Mouse (Mus musculus): ENCODE measurements around the gene Rhbdl1. TPM values are rescaled to one million over a fixed set of nuclear protein-coding genes. Genes with fewer than 3 reads are reported as not detected.

The Rhbdl1 gene
- polyA plus RNA-seq, 1 experiment = 109 TPM

DNA sequence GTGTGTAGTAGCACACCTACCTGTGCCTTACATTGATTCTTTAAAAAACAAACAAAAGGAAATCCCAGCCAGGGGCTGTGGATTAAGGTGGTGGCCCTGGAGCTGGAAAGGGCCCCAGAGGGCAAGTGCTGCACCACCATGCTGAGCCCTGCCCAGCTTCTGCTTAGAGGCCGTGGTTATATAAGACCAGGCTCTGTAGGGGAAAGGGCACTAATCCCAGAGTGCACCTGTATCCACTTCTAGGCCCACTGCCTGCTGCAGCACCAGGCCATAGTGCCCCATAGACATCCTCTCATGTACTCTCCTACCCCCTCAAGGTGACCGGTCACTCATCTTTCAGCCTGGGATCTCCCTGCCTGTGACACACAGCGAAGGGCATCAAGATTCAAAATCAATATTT is 29.1 kb upstream of the Rhbdl1 start:
- TF ChIP-seq POLR2A (IDR thresholded peaks at IDR 0.05; ENCODE audit: extremely low read depth, insufficient read depth, low read length) = no peak
- no peak for TF ChIP-seq CTCF (IDR thresholded peaks at IDR 0.05; ENCODE audit: extremely low read depth, insufficient read depth, low read length)
- no peak overlapping the region for H3K27ac ChIP-seq (ENCODE audit: insufficient read depth, low read length)
- H3K4me3 ChIP-seq (ENCODE audit: insufficient read depth, low read length) = no peak overlapping the region

DNA sequence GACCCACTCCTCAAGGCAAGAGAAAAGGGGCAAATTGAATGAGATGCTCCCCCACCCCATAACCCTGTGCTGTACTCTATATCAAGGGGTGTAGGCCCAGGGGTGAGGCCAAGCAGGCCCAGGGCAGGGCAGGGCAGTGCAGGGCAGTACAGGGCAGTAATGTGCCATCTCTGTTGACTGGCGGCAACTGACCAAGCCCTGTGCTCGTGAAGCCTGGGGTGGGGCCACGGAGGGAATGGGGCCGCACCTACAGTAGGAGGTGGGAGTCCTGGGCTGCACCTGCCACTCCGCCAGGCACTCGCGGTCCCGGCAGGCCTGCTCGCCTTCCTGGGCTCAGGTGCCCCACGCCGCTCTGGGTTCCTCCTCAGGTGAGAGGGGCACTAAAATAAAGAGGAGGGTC is 28.2 kb upstream of the Rhbdl1 start:
- no peak overlapping the region for H3K4me3 ChIP-seq (ENCODE audit: insufficient read depth, low read length)
- H3K27ac ChIP-seq (ENCODE audit: insufficient read depth, low read length) = no peak overlapping the region
- peaks cover 6% of the 10 kb centered on the region for H3K4me1 ChIP-seq (ENCODE audit: control insufficient read depth, insufficient read depth, low read length)
- TF ChIP-seq CTCF (IDR thresholded peaks at IDR 0.05; ENCODE audit: extremely low read depth, insufficient read depth, low read length) = no peak
- no peak for TF ChIP-seq POLR2A (IDR thresholded peaks at IDR 0.05; ENCODE audit: extremely low read depth, insufficient read depth, low read length)

More for the DNA sequence above, 29.1 kb upstream of the Rhbdl1 start:
- H3K4me1 ChIP-seq (ENCODE audit: control insufficient read depth, insufficient read depth, low read length) = peaks cover 3% of the 10 kb centered on the region; the same call in 1 of the 2 replicates

DNA sequence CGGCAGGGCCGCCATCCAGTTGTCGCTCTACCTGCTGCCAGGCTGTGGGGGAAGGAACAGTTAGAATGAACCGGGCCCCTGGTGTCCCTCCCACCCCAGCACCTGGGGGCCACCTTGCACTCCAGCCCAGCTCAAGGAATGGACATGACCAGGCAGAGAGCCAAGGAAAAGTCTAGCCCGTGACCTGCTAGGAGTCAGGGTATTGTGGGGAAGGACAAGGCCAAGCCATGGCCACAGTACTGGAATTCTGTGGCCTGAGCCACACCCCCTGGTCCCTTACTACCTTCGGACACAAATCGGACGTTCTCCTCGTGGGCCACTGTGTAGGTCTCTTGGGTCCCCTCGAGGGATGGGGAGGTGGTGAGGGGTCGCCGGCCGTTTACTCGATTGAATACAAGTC is 27.2 kb upstream of the Rhbdl1 start:
- peaks cover 6% of the 10 kb centered on the region for H3K4me1 ChIP-seq (ENCODE audit: control insufficient read depth, insufficient read depth, low read length)

DNA sequence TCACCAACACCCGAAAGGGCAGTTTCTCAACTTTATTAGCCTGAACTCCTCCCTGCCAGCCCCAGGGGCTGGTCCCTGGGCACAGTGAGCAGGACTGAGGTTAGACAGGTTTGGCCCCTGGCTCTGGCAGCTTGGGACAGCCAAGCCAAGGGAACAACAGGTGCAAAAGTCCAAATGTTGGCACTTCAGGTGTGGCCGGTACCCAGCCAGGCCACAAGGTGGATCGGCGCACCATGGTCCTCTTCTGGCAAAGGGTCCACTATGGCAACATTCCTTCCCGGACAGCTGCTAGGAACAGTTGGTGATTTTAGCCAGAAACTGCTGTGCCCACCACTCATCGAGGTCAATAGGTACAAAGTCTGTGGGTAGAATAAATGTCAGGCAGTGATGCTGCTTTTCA is 26.6 kb upstream of the Rhbdl1 start:
- TF ChIP-seq CTCF (IDR thresholded peaks at IDR 0.05; ENCODE audit: extremely low read depth, insufficient read depth, low read length) (no peak), POLR2A (IDR thresholded peaks at IDR 0.05; ENCODE audit: extremely low read depth, insufficient read depth, low read length) (no peak)
- H3K27ac ChIP-seq (ENCODE audit: insufficient read depth, low read length) = no peak overlapping the region
- H3K4me3 ChIP-seq (ENCODE audit: insufficient read depth, low read length) = no peak overlapping the region
- H3K4me1 ChIP-seq (ENCODE audit: control insufficient read depth, insufficient read depth, low read length) = peaks cover 6% of the 10 kb centered on the region

More for the DNA sequence above, 27.2 kb upstream of the Rhbdl1 start:
- TF ChIP-seq POLR2A (IDR thresholded peaks at IDR 0.05; ENCODE audit: extremely low read depth, insufficient read depth, low read length) (no peak), CTCF (IDR thresholded peaks at IDR 0.05; ENCODE audit: extremely low read depth, insufficient read depth, low read length) (no peak)
- H3K27ac ChIP-seq (ENCODE audit: insufficient read depth, low read length) = no peak overlapping the region
- H3K4me3 ChIP-seq (ENCODE audit: insufficient read depth, low read length) = no peak overlapping the region

DNA sequence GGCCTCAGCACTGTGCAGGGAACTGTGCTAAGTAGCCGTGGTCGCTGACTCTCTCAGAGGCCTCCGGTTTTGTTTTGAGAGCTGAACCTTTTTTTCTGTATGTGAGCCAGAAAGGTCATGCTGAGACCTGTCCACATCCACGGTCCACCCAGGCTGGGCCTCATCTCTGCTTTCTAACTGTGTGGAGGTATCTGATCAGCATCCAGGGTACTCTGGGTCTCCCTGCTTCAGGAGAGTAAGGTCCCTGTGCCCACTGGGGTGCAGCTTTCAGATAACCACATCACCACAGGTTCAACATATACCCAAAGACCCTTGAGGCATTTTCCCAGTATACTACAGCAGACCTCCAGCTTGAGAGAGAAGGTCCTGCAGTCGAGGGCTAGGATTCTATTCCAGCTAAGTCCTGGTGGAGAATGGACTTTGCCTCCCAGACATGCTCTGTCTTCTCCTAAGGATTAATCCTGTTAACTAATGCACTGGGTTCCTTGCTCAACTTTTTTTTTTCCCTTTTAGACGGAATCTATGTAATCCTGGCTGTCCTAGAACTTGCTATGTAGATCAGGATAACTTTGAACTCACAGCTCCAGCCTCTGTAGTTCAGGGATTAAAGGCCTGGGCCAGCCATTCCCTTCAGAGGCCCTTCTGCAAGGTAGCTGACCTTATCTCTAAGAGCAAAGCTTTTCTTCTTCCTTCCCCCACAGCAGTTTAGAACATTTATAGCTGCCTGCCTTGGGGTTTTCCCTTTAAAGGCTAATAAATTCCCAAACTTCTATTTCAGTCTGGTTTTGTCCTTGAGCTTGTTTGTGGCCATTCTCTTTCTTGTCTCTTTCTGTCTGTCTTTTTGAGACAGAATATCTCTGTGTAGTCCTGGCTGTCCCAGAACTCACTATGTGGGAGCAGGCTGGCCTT is 24.9 kb upstream of the Rhbdl1 start:
- peak overlapping the region; percentile 57 for H3K4me3 ChIP-seq (ENCODE audit: insufficient read depth, low read length)
- TF ChIP-seq POLR2A (IDR thresholded peaks at IDR 0.05; ENCODE audit: extremely low read depth, insufficient read depth, low read length) (no peak), CTCF (IDR thresholded peaks at IDR 0.05; ENCODE audit: extremely low read depth, insufficient read depth, low read length) (no peak)
- H3K27ac ChIP-seq (ENCODE audit: insufficient read depth, low read length) = peak overlapping the region; percentile 88
- H3K4me1 ChIP-seq (ENCODE audit: control insufficient read depth, insufficient read depth, low read length) = peaks cover 3% of the 10 kb centered on the region

DNA sequence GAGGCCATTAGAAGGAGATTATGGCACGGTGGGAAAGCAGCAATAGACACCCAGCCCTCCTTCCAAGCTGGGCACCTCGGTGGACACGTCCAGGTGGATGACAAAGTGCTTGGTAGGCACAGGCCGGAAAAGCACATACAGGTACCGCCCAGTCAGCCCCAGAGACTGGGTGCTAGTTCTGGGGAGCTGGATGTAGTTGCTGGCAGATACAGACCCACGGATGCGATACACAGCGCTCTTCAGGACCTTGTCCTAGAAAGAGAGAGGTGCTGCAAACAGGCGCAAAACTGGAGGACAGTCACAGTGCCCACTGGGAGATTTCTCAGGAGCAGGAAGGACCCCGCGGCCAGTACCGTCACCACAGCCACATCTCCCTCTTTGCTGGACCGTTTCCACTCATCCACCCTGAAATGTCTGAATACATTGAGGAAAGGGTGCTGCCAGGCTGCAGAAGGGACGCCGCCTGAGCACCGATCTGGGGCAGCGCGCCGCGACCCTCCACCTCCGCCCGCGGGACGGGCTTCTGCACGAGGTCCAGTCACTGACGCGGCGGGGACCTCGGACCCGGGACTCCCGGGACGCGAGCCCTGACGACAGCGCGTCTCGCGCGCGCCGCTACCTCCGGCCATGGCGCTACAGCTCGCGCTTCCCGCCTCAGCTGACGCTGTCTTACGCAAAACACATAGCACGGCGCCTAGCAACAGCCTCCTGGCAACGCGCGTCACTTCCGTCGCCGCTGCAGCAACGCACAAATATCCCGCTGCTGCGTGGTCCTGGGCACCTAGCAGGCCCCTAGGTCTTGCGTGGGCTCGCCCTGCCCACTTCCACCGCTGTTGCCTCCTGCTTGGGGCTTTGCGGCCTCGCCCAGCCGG is 24.0 kb upstream of the Rhbdl1 start, which contains the start of gene Wdr90:
Gene Wdr90, minus strand, starts transcription at position 670 of the 872 bp plus-strand sequence.
- H3K4me1 ChIP-seq (ENCODE audit: control insufficient read depth, insufficient read depth, low read length) = peaks cover 3% of the 10 kb centered on the region; the same call in 1 of the 2 replicates
- peak within 1 kb of the TSS; percentile 88 for H3K27ac ChIP-seq (ENCODE audit: insufficient read depth, low read length)
- peak within 1 kb of the TSS; percentile 57 for H3K4me3 ChIP-seq (ENCODE audit: insufficient read depth, low read length)
- TF ChIP-seq POLR2A (IDR thresholded peaks at IDR 0.05; ENCODE audit: extremely low read depth, insufficient read depth, low read length) (peak; percentile 93), CTCF (IDR thresholded peaks at IDR 0.05; ENCODE audit: extremely low read depth, insufficient read depth, low read length) (no peak)

DNA sequence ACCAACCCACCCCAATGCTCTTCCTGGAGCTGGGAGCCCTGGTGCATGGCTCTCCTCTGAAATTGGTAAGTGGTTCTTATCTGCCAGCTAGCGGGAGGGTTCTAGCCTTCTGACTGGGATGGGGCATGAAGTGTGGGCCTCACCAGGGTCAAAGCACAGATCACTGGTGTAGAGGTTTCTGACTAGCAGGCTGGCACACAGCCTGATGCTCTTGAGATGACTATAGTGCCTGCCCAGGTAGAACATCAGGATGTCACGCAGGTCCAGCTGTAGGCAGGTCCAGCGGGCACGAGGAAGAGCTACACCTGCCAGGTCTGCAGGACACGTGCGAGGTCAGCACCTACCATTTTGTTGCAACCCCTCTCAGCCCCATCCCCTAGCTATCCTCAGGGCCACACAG is 23.1 kb upstream of the Rhbdl1 start:
- H3K27ac ChIP-seq (ENCODE audit: insufficient read depth, low read length) = no peak overlapping the region
- peaks cover 3% of the 10 kb centered on the region; the same call in 1 of the 2 replicates for H3K4me1 ChIP-seq (ENCODE audit: control insufficient read depth, insufficient read depth, low read length)
- peak overlapping the region; percentile 57 for H3K4me3 ChIP-seq (ENCODE audit: insufficient read depth, low read length)

DNA sequence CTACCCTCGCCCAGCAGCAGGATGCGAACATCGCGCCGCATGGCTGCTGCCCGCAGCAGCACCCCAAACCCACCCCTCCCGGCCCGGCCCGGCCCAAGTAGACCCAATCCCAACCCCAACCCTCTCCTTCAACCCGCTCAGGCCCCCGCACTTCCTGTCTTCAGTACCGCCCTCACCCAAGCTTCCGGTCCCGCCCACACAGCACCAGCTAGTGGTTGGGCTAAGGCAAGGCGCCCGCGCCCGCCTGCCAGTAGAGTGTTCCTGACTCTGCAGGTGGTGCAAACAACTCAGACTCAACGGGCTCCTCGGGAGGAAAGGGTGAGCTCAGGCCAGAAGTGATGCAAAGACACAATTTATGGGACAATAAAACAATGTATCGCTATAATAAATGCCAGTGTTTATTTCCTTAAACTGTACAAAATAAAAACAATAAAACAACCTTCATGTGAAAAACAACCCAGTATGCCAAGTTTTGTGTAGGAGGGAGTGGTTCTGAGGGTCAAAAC is 7.4 kb upstream of the Rhbdl1 start, which contains the start of gene Rhot2:
Gene Rhot2, minus strand, starts transcription at position 456 of the 506 bp plus-strand sequence.
- peaks cover 5% of the 10 kb centered on the region for H3K4me1 ChIP-seq (ENCODE audit: control insufficient read depth, insufficient read depth, low read length)
- no peak for TF ChIP-seq CTCF (IDR thresholded peaks at IDR 0.05; ENCODE audit: extremely low read depth, insufficient read depth, low read length)
- TF ChIP-seq POLR2A (IDR thresholded peaks at IDR 0.05; ENCODE audit: extremely low read depth, insufficient read depth, low read length) = peak; percentile 71; the same call in 1 of the 2 replicates
- peak within 1 kb of the TSS; percentile 85 for H3K4me3 ChIP-seq (ENCODE audit: insufficient read depth, low read length)

More for the DNA sequence above, 23.1 kb upstream of the Rhbdl1 start:
- TF ChIP-seq CTCF (IDR thresholded peaks at IDR 0.05; ENCODE audit: extremely low read depth, insufficient read depth, low read length) (no peak), POLR2A (IDR thresholded peaks at IDR 0.05; ENCODE audit: extremely low read depth, insufficient read depth, low read length) (no peak)

More for the DNA sequence above, 7.4 kb upstream of the Rhbdl1 start, which contains the start of gene Rhot2:
- peak within 1 kb of the TSS; percentile 82 for H3K27ac ChIP-seq (ENCODE audit: insufficient read depth, low read length)

Measured in cortical plate, adult 2 months (tissue).